Mouse (Mus musculus) MEL (cell line): Measurements from ENCODE around the gene Hlcs. TPM values are rescaled to one million over a fixed set of nuclear protein-coding genes. Genes with fewer than 3 reads are reported as not detected.

Experiments
- DNase-seq: peaks from one replicate; pipeline ENCODE4 v3.0.0; 2011; ENCODE audit warnings: low read depth, low spot score
- H3K27ac ChIP-seq: 2 replicates; pipeline ENCODE4 v1.5.1; 2012; ENCODE audit warnings: low read depth, mild to moderate bottlenecking, control low read depth, low read length, moderate library complexity; ENCODE audit not compliant: control insufficient read depth
- H3K27me3 ChIP-seq, 2 experiments: fragments of 150-350 bp in 1 of 2; sonication (generic) in 1 of 2; 2 replicates each; pipeline ENCODE4 v1.6.1; 2012; ENCODE audit warnings: low read length in 2 of 2, mild to moderate bottlenecking in 2 of 2, improper control_type of control experiment in 1 of 2, moderate library complexity in 1 of 2; ENCODE audit not compliant: insufficient read depth in 2 of 2, control insufficient read depth in 1 of 2
- H3K36me3 ChIP-seq, 2 experiments: 2 replicates each; pipeline ENCODE4 v1.6.1; 2012 to 2014; ENCODE audit warnings: low read length in 2 of 2, improper control_type of control experiment in 1 of 2, inconsistent platforms in 1 of 2, mild to moderate bottlenecking in 1 of 2; ENCODE audit not compliant: insufficient read depth in 2 of 2, control insufficient read depth in 1 of 2
- H3K4me1 ChIP-seq, 2 experiments: fragments of 150-350 bp in 1 of 2; sonication (generic) in 1 of 2; 2 replicates each; pipeline ENCODE4 v1.6.1; 2012; ENCODE audit warnings: low read length in 2 of 2, improper control_type of control experiment in 1 of 2, mild to moderate bottlenecking in 1 of 2; ENCODE audit not compliant: insufficient read depth in 2 of 2, control insufficient read depth in 1 of 2
- H3K4me3 ChIP-seq, 2 experiments: fragments of 150-350 bp in 1 of 2; sonication (generic) in 1 of 2; 2 replicates each; pipeline ENCODE4 v1.5.1; 2012; ENCODE audit warnings: low read depth in 2 of 2, low read length in 2 of 2, mild to moderate bottlenecking in 2 of 2, moderate library complexity in 2 of 2, control low read depth in 1 of 2, improper control_type of control experiment in 1 of 2; ENCODE audit not compliant: control insufficient read depth in 1 of 2, insufficient read depth in 1 of 2
- H3K79me2 ChIP-seq: 2 replicates; pipeline ENCODE4 v1.6.1; 2012; ENCODE audit warnings: mild to moderate bottlenecking, low read length, moderate library complexity; ENCODE audit not compliant: control insufficient read depth, poor library complexity, insufficient read depth
- H3K9ac ChIP-seq: 2 replicates; pipeline ENCODE4 v1.6.1; 2012; ENCODE audit warnings: low read depth, mild to moderate bottlenecking, control low read depth, low read length, moderate library complexity; ENCODE audit not compliant: control insufficient read depth, poor library complexity, severe bottlenecking
- H3K9me3 ChIP-seq: fragments of 150-350 bp; sonication (generic); replicated peaks from 2 replicates; pipeline ENCODE4 v1.6.1; 2012; ENCODE audit warnings: mild to moderate bottlenecking, low read length, improper control_type of control experiment, moderate library complexity; ENCODE audit not compliant: insufficient read depth
- CHD2 ChIP-seq: IDR thresholded peaks from 2 replicates; pipeline ENCODE4 v1.6.1; 2011; ENCODE audit warnings: low read length, improper control_type of control experiment
- ELF1 ChIP-seq: IDR thresholded peaks from 2 replicates; pipeline ENCODE4 v1.6.1; 2014; ENCODE audit warnings: low read depth, mild to moderate bottlenecking, inconsistent platforms, low read length, improper control_type of control experiment, moderate library complexity
- EP300 ChIP-seq, 2 experiments: IDR thresholded peaks; 2 replicates each; pipeline ENCODE4 v1.6.1; 2011; ENCODE audit warnings: improper control_type of control experiment in 2 of 2, low read length in 2 of 2, low read depth in 1 of 2, mild to moderate bottlenecking in 1 of 2
- ETS1 ChIP-seq: IDR thresholded peaks from 2 replicates; pipeline ENCODE4 v1.6.1; 2012; ENCODE audit warnings: low read depth, mild to moderate bottlenecking, inconsistent platforms, low read length, improper control_type of control experiment, moderate library complexity
- GABPA ChIP-seq: IDR thresholded peaks from 2 replicates; pipeline ENCODE4 v1.6.1; 2012; ENCODE audit warnings: low read depth, mild to moderate bottlenecking, inconsistent platforms, low read length, improper control_type of control experiment, moderate library complexity
- GATA1 ChIP-seq: IDR thresholded peaks from 2 replicates; pipeline ENCODE4 v1.6.1; 2011; ENCODE audit warnings: low read depth, low read length, improper control_type of control experiment
- HCFC1 ChIP-seq: IDR thresholded peaks from 2 replicates; pipeline ENCODE4 v1.6.1; 2012; ENCODE audit warnings: low read depth, mild to moderate bottlenecking, inconsistent platforms, low read length, improper control_type of control experiment, moderate library complexity
- MAX ChIP-seq: IDR thresholded peaks from 2 replicates; pipeline ENCODE4 v1.6.1; 2011; ENCODE audit warnings: low read length, improper control_type of control experiment
- NELFE ChIP-seq: IDR thresholded peaks from 2 replicates; pipeline ENCODE4 v1.6.1; 2011; ENCODE audit warnings: low read depth, low read length, improper control_type of control experiment
- POLR2A ChIP-seq, 2 experiments: IDR thresholded peaks; 2 replicates each; pipeline ENCODE4 v1.6.1; 2011 to 2012; ENCODE audit warnings: low read length in 2 of 2, mild to moderate bottlenecking in 2 of 2, control low read depth in 1 of 2, improper control_type of control experiment in 1 of 2, low read depth in 1 of 2, moderate library complexity in 1 of 2; ENCODE audit not compliant: control insufficient read depth in 1 of 2, insufficient read depth in 1 of 2, poor library complexity in 1 of 2
- SIN3A ChIP-seq: IDR thresholded peaks from 2 replicates; pipeline ENCODE4 v1.6.1; 2012; ENCODE audit warnings: low read length, improper control_type of control experiment, inconsistent platforms
- TCF12 ChIP-seq: IDR thresholded peaks from 2 replicates; pipeline ENCODE4 v1.6.1; 2014; ENCODE audit warnings: low read depth, mild to moderate bottlenecking, inconsistent platforms, low read length, improper control_type of control experiment, moderate library complexity
- UBTF ChIP-seq: IDR thresholded peaks from 2 replicates; pipeline ENCODE4 v1.6.1; 2012; ENCODE audit warnings: low read depth, mild to moderate bottlenecking, inconsistent platforms, low read length, improper control_type of control experiment, moderate library complexity, borderline replicate concordance; ENCODE audit not compliant: insufficient read depth
- ZKSCAN1 ChIP-seq: IDR thresholded peaks from 2 replicates; pipeline ENCODE4 v1.6.1; 2012; ENCODE audit warnings: low read depth, mild to moderate bottlenecking, inconsistent platforms, low read length, improper control_type of control experiment, moderate library complexity
- polyA plus RNA-seq, 2 experiments: library from polyadenylated mRNA; stranded (reverse) in 1 of 2; unstranded in 1 of 2; fragments of >175 nt in 1 of 2; fragments of >200 nt in 1 of 2; gene quantifications; 2 replicates each; pipeline versions ENCODE4 v1.2.1 to v1.2.4; 2012; ENCODE audit warnings: low replicate concordance in 2 of 2, low read depth in 1 of 2; ENCODE audit not compliant: insufficient read length in 2 of 2, insufficient read depth in 1 of 2, missing spikeins in 1 of 2
- total RNA-seq: library from RNA; depleted of rRNA; stranded (reverse); fragments of 300-350 nt; gene quantifications from 2 replicates; pipeline ENCODE4 v1.2.3, GENCODE M21; 2012

Hlcs gene
- total and polyA plus RNA-seq, 3 experiments: 3.3 to 6.4 TPM; not detected in 1

DNA sequence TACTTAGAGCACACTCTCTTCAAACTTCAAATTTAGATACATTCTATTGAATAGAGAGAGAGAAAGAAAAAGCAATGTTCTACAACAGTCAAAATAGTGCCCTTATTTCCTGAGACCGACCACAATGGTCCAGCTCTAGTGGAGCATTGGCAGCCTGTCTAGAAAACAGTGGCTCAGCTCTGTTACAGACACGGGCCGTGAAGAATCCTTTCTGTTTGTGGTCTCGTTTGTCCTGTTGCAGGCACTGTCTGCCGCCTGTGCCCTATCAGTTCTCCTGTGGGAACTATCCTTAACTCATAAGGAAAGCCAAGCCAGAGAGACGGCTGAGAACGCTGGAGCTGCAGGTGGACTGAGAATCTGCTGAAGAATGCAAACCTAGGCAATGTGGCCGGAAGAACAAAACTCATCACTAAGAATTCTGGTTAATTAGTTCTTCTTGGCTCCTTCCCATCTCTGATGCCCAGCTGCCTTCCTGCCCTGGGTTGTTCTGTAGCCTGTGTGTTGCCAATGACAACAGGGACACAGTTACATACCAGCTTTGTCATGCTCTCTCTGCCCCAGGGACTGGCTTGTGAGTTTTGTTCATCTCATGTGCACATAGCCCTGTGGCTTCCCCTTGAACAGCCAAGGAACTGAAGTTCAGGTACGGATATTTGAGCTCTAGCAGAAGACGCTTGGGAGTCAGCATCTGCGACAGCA is 36.4 kb upstream of the Hlcs start:
- H3K27me3 ChIP-seq: peaks cover 0 to 5% of the 10 kb centered on the region in 2 experiments; a peak in 2 of 4 replicates
- H3K9me3 ChIP-seq: no peaks in the 10 kb centered on the region
- no peaks in the 10 kb centered on the region; a peak in 1 of 4 replicates for H3K36me3 ChIP-seq
- no peak for DNase-seq
- 0 out of 4 replicates have a peak, but pooled peaks cover 0 to 3% of the 10 kb centered on the region in 2 experiments for H3K4me1 ChIP-seq
- H3K4me3 ChIP-seq: no peak overlapping the region
- no peak overlapping the region for H3K9ac ChIP-seq
- no peaks in the 10 kb centered on the region for H3K79me2 ChIP-seq
- H3K27ac ChIP-seq: no peak overlapping the region
- TF ChIP-seq ETS1 (no peak), GATA1 (no peak), ZKSCAN1 (no peak), EP300 (IDR thresholded peaks at IDR 0.05; ENCODE audit: low read depth in 1 of 2, low read length in 2 of 2) (no peak), UBTF (no peak), NELFE (no peak), HCFC1 (no peak), SIN3A (no peak), MAX (no peak)

DNA sequence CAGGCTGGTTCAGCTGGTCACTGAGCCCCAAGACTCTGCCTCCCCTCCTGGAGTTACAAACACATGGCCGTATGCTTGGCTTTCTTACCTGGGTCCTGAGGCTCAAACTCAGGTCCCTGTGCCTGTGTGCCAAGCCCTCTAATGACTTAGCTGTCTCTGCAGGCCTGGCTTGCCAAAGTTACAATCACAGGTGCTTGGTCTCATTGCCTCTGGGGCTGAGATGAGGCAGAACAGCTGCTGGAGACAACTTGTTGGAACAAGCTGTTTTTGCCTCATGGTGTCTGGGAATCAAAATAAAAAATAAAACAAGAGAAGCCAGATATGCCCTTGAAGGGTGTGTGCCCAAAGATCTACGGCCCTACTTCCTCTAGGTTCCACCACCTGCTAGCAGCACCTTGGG is 35.4 kb upstream of the Hlcs start:
- Histone ChIP-seq H3K36me3 (no peaks in the 10 kb centered on the region), H3K27me3 (peaks cover 0 to 5% of the 10 kb centered on the region in 2 experiments; a peak in 2 of 4 replicates), H3K27ac (no peak overlapping the region), H3K9ac (no peak overlapping the region), H3K4me1 (0 out of 4 replicates have a peak, but pooled peaks cover 0 to 2% of the 10 kb centered on the region in 2 experiments), H3K9me3 (no peaks in the 10 kb centered on the region), H3K79me2 (no peaks in the 10 kb centered on the region), H3K4me3 (no peak overlapping the region)
- DNase-seq: no peak
- TF ChIP-seq ELF1 (no peak), EP300 (IDR thresholded peaks at IDR 0.05; ENCODE audit: low read depth in 1 of 2, low read length in 2 of 2) (no peak), POLR2A (IDR thresholded peaks at IDR 0.05; ENCODE audit: control insufficient read depth in 1 of 2, insufficient read depth in 1 of 2, low read depth in 1 of 2, low read length in 2 of 2, poor library complexity in 1 of 2) (no peak), TCF12 (no peak), CHD2 (no peak), GABPA (no peak)
